Mouse (Mus musculus): ENCODE data around the gene Igfbp3. TPM values are rescaled to one million over a fixed set of nuclear protein-coding genes. Genes with fewer than 3 reads are reported as not detected.

The Igfbp3 gene
- total RNA-seq, 2 experiments from 2014 or later, result 149 to 168 TPM

DNA sequence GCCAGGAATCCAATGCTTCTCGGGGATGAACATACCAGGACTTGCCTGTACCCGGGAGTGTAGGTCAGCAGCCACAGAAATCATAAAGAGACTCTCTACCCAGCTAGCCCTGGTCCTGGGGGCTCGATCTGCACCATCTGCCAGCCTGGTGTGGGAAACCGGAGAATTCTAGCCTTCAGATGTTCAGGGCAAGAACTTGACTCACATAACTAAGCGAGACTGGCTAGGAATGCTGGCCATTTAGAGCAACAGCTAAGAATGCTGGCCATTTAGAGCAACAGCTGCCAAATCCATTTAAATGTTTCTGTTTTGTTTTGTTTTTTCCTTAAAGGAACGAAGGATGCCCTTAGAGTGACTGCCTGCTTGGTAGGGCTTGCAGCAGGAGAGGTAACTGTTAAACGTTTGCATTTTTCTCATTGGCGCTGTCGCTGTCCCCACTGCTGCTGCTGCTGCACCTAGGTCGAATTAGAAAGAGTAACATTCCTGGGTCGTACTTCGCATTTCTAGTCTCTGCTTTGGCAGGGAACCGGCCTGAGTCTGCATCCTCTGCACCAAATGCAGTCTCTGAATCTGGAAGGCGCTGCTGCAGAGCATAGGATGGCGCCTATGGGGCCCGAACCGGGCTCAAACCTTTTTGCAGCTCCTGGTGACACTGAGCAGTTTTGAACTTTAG lies 1.5 kb downstream of the Igfbp3 start:
- no peak for DNase-seq (ENCODE audit: low spot score in 2 of 2)

DNA sequence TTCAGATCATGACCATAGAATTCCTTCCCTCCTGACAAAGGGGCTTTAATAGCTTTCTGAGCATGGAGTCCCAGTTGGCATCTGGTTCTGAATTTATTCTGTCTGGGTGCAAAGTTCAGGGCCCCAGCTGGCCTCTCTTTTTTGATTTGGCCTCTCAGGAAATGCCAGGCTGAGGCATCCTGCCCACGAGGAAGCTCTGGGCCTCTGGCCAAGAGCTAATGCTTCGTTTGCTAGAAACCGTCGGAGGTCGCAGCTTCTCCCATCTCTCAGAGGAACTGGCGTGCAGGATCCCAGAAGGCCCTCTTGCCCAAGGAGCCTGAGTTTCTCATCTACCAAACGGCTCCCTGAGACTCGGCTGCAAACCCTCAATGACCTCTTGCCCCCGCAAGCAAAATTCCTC lies 2.5 kb downstream of the Igfbp3 start:
- peak in 1 of 2 experiments; percentile 31 for DNase-seq (ENCODE audit: low spot score in 2 of 2)

DNA sequence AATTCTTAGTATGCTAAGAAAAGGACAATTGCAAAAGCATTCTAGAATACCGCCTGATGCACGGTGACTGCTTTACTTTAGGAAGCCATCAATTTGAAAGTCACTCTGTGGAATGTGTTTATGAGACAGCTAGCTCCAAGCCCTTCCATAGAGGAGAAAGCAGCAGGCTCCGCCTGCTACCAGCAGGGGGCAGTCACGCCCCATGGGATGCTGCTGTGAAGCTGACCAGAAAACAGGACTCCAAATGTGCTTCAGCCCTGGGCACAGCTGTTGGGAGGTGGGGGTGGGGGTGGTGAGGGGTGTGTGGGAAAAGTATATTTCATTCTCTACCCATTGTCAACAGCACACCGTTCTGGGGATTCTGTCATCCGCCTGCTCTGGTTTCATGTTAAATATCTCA lies 3.4 kb downstream of the Igfbp3 start:
- DNase-seq (ENCODE audit: low spot score in 2 of 2), result peak; percentile 74 to 83

DNA sequence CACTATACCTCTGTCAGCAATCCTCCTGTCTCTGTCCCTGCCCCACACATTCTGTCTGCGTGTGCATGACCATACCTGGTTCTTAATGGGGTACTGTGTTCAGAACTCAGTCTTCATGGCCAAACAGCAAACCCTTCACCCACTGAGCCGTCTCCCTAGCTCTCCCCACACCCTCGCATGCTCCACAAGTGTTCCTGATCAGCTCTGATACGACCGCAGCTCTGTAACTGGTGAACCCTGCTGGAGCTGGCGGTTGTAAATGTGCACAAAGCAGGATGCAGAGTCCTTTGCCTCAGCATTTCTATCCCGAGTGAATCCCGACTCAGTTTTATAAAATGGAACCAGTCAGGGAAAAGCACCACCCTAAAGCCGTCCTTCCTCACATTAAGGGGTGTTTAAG lies 9.9 kb downstream of the Igfbp3 start:
- DNase-seq (ENCODE audit: low spot score in 2 of 2), result no peak

DNA sequence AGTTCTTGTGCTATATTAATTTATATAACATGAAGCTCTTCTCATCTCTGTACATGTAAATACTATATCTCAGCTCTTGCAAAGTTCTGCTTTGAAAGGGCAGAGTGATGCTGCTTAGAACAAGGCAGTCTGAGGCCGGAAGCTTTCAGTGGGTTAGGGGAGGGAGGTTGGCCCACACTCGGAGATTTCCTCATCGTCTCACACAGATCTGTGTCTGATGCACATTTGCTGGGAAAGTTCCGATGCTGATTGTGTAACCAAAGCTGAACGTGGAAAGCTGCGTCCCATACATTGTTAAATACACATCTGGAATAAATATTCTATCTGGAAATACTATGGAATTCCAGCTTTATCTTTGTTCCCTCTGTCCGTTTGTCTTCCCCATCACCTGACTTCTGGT lies 11.5 kb downstream of the Igfbp3 start:
- no peak for DNase-seq (ENCODE audit: low spot score in 2 of 2)

DNA sequence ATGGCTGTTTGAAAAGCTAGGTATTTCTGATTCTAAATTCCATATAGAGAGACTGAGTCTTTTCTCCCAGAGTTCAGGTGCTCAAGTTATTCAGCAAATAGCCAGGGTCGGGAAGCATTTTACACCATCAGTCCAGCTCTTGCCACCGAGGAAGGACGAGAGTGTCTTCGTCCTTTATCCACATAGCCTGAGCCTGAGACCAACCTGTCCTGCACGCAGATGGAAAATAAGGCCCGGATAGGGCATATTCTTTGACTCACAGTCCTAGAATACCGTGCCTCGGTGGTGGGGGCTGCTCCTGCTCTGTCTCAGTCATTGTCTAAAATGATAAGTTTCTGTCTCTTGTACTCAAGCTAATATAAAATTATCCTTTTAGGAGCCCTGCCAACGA lies 13.3 kb downstream of the Igfbp3 start:
- no peak for DNase-seq (ENCODE audit: low spot score in 2 of 2)

DNA sequence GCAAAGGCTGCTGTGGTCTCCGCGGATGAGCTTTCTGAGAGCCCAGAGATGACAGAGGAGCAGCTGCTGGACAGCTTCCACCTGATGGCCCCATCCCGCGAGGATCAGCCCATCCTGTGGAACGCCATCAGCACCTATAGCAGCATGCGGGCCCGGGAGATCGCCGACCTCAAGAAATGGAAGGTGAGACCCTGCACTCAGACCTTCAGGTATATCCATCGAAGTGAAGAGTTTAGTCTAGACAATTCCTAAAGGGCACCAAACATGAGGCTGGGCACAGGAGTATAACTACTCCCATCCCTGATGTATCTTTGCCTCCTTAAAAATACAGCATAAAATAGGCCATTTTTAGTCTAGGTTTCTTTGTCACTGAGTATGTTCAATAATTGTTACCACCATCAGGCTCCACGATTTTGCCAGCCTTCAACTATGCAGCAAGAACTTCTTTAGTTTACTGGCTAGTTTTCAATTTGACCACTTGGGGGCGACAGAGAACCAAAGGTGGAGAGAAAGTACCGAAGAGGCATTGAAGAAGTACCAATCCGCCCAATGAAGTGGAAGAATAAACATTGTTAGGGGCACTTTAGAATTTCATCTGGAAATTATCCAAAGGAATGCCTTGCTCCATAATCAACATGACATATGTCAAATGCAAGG lies 13.9 kb downstream of the Igfbp3 start:
- peak in 1 of 2 experiments; percentile 56 for DNase-seq (ENCODE audit: low spot score in 2 of 2)

DNA sequence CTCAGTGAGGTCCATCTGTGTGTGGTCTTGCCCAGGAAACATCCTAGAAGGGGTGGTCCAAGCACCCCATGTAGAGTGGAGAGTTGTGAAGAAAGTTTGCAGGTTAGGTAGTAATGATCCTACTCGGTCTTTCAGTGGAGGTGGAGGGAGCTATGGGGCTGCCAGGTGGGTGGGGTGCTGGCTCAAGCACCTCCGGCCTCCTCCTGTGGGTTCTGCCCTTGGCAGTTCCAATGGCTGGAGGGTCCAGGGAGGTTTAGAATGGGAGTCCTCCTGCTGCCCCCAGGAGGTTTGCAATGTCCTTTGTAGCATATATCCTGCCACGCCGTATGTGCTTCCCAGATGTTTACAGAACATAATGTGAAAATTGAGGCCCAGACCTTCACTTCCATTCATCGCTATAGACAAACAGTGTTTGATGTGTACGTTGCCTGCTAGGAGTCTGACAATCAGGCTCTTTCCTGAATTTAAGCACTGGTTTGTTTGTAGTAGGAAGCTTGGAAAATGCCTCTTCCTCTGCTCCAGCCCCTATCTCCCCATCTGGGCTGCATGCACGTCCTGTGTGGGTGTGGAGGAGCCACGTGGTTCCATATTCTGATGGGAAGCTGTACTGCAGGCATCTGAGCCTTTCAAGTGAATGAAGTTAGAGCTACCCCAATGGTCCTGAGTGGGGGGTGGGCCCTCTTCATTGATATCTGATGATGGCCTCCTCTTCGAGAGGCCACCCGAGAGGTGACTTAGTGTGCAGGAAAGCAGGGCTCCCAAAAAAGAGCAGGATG lies 15.1 kb downstream of the Igfbp3 start:
- no peak for DNase-seq (ENCODE audit: low spot score in 2 of 2)

DNA sequence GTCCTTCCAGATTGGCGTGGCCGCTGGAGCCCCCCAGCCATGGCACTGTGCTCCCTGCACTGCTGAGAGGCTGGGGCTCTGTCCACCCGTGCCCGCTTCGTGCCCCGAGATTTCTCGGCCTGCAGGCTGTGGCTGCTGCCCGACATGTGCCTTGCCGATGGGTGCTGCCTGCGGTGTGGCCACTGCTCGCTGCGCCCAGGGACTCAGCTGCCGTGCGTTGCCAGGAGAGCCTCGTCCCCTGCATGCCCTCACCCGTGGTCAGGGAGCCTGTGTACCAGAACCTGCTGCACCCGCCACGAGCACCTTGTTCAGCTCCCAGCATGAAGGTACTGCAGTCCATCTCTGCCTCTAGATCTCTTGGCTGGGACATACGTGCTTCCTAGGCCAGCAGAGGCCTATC lies 15.7 kb downstream of the Igfbp3 start:
- no peak for DNase-seq (ENCODE audit: low spot score in 2 of 2)

DNA sequence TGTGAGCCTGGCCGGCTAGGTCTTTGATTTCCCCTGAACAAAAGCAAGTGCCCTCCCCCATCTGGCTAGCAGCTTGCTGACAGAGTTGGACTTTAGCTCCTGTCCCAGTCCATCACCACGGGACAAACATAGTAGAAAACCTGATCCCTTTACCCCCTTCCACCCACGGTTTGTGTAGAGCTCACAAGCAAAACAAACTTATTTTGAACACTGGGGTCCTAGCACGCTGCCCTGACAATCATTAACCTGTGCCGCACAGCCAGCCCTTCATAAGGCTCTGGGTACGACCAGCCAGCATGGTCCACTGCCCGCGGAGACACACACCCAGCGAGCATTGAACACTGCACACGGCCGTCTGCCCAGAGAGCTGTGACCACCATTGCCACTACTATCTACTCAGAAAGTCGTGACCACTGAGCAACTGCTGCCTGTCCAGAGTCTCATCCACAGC lies 16.2 kb downstream of the Igfbp3 start, which contains the start of gene Igfbp1:
TSS of gene Igfbp1 (plus strand) at position 292 of the 451 bp plus-strand sequence.
- no peak for DNase-seq (ENCODE audit: low spot score in 2 of 2)

DNA sequence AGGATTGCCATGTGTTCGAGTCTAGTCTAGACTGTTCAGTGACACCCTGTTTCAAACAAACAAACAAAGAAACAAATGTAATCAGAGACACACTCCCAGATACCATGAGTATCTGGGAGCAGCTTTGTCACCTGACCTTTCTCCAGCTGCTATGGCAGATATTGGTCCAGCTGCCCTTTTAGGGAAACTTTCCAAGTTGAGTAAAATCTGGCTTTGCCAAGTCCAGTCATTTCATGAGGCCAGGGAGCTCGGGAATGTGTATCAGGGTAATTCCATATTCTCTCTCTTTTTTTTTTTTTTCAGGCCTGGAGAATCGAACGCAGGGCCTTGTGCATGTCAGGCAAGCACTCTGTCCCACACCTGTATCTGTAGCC lies 18.4 kb downstream of the Igfbp3 start:
- no peak for DNase-seq (ENCODE audit: low spot score in 2 of 2)

DNA sequence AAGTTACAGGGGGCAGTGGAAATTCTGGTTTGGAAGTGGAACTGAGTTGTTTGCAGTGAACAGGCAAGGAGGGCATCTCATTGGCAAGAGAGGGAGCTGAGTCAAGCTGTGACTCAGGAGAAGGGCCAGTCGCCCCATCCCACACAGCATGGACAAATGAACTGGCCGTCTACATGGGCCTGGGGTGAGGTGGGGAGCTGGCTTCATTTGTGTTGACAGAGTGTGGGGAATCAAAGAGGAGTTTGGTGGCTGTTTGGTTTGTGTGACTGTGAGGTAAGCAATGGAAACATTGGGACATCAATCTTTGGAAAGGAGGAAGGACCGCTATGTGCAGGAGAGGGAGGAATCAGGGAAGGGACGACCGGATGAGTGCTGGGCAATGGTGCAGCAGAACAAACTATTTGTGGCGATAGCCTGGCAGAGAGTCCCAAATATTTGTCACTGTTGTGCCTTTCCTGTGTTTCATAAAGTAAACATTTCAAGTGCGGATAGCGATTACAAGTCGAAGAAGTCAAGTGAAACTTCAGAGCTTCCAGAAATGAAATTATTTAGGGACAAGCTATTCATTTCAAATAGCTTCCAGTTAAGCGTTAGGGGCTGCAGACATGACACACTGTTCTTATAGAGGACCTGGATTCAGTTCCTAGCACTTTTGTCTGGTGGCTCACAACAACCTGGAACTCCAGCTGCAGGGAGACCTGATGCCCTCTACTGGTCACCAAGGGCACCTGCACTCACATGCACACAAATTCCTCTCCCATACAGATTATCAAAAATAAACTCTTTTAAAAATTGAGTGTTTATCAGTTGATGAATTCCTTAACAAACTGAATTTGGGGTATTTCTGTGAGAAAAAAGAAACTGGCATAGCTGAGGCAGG lies 19.1 kb downstream of the Igfbp3 start:
- DNase-seq (ENCODE audit: low spot score in 2 of 2), result no peak

DNA sequence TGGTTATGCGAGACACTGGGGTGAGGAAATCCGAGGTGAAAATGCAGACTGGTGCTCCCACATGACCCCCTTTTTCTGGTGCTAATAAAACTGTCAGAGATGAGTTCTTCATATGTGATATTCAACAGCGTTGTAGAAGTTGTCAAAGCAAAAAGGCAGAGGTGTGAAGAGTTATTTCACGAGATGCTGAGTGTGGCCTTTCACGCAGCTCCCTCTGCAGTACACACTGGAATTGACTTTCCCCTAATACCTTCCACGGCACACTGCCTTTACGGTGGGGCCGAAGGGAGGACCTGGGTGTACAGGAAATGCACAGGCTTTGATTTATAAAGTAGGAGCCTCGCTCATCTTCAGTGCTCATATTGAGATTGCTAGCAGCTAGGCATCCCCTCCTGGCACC lies 20.6 kb downstream of the Igfbp3 start:
- DNase-seq (ENCODE audit: low spot score in 2 of 2), result no peak

DNA sequence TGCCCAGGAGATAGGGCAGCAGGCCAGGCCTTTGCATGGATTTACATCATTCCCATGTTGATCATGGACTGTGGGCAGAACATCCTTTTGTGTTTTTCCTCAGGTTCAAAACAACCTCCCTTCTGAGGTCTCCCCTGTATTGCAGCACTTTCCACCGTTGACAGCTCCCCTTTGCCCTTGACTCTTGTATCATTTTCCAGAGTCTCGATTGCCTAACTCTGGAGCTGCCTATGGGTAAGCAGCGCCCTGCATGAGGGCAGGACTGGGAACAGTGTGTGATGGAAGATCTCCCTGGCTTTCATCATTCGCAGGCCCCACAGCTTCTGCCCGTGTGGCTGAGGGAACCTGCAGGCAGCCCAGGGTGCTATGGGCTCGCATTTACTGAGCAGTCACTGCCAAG lies 21.0 kb downstream of the Igfbp3 start:
- no peak for DNase-seq (ENCODE audit: low spot score in 2 of 2)

DNA sequence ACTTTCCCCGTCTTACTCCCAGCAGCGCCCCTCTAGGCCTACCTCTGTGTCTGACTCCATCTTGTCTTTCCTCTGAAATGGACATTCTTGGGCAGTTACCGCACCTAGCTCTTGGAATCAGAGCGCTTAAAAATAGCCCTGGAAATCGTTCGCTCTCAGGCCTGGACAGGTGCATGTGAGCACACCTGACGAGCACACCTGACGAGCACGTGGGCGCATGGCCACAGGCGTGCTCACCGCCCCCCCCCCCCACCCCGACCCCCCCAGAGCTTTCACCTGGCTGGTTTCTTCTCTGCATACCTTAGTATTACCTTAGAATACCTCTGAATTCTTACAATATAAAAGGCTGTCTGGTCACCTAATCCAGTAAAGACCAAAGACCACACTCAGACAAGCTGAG lies 25.3 kb downstream of the Igfbp3 start, which contains the start of gene Gm11985:
TSS of gene Gm11985 (minus strand) at position 101 of the 400 bp plus-strand sequence.
- DNase-seq (ENCODE audit: low spot score in 2 of 2), result no peak

DNA sequence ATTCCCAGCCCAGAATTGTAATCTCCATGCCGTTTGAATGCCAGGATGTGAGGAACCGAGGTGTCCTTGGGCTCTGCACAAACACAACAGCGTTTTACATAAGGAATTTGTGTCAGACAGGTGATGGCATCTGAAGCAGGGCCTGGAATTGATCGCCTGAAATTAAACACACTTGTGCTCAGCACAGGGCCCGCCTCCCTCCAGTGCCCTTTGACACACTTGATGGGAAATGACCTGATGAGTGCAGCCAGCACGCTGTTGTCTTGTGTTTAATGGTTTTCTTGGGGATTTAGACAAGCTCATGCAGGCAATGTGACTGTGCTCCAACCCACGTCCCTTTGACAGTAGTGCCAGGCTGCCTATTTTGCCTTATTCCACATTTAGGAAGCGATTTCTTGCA lies 26.3 kb downstream of the Igfbp3 start:
- DNase-seq (ENCODE audit: low spot score in 2 of 2), result no peak

DNA sequence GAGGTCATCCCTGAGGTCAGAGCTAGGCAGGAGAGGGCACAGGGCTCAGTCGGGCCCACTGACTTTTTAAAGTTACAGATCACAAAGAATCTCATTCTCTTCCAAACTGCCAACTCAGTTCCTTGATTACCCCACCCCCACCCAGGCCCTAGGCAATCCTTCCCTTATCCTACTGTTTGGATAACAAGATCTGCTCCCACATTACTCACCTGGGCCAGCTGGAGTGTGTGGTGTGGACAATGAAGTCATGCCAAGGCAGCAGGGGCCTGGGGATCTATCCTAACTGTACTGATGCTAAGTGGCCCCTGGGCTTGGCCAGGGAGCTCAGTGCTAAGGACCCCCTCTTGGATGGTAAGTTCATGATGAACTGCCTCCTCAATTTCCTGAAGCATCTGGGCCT lies 29.3 kb downstream of the Igfbp3 start:
- no peak for DNase-seq (ENCODE audit: low spot score in 2 of 2)

DNA sequence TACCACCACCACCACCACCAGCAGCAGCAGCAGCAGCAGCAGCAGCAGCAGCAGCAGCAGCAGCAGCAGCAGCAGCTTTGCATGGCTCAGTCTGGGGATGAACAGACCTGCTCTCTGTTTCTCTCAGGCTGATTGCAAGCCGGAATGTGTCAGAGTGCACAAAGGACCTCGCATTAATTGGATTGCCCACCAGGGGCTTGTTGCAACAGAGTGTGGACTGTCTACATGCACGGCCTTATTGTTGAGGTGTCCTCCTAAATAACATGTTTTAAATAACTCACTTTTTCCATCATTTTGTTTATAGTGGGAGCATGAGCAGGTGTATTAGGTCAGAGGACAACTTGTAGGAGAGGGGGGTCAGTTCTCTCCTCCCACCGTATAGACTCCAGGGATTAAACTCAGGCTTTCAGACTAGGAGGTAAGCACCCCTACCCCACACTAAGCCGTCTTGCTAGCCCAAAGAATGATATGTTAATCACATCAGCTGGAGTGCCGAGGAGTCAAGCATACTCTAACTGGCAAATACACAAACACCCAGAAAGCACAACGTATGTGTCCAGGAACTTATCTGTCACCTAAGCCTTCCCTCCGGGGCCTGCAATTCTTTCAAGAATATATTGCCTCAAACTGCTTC lies 31.2 kb downstream of the Igfbp3 start:
- DNase-seq (ENCODE audit: low spot score in 2 of 2), result no peak

DNA sequence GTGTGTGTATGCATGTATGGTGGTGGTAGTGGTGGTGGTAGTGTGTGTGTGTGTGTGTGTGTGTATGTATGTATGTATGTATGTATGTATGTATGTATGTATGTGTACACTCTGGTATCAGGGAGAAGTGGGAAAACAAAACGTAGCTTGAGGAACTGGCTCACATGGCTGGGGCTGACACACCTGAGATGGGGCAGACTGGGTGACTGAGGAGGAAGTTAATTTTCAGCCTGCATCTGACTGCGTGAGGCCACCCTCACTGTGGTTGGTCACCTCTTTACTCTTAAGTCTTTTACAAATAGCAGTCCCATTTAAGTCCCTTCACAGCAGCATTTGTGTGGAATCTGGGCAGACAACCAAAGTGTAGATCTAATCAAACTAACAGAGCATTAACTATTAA lies 34.4 kb downstream of the Igfbp3 start:
- DNase-seq (ENCODE audit: low spot score in 2 of 2), result no peak

DNA sequence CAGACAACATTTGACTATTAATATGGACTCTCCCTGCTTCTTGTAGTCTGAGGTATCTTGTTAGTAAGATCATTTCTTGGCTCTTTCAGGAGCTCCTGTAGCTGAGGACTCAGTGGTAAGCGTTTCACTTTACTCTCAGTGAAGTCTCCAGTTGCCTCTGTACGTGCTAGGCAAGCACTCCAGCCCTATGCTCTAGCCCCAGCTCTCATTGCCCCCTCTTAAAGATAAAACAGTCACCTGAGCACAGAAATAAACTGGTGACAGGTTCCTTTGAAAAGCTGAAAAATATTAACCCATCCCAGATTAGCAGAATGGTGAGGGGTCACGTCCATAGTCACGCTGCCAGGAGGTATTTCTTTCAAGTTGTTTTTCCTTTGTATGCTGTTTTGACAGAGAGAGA lies 35.0 kb downstream of the Igfbp3 start:
- no peak for DNase-seq (ENCODE audit: low spot score in 2 of 2)

DNA sequence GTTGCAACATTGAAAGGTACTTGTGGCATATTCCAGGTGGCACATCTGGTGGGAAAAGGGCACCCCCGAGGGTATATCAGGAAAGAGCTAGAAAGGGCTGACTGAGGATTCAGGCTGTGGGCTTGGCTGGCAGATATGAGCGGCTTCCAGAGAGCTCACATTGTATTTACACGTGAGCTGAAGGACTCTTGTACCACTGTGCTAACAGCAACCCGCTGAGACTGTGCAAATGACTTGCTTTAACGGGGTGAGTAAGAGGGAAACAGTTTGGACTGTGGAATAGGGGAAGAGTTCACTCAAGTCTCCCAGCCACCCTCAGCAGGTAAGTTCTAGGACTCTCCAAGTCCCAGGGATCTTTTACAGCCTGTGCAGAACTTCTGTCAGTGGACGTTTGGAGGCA lies 40.1 kb downstream of the Igfbp3 start:
- DNase-seq (ENCODE audit: low spot score in 2 of 2), result no peak
